Mouse (Mus musculus) CH12.LX (cell line): Measurements from ENCODE around the gene Gm20388.

ENCODE experiments used
- BHLHE40 ChIP-seq: IDR thresholded peaks from 2 replicates; pipeline ENCODE4 v1.6.1; 2011; ENCODE audit warnings: mild to moderate bottlenecking, low read depth, low read length, improper control_type of control experiment
- CHD1 ChIP-seq: IDR thresholded peaks from 2 replicates; pipeline ENCODE4 v1.6.1; 2012; ENCODE audit warnings: low read depth, low read length, improper control_type of control experiment, inconsistent platforms
- CTCF ChIP-seq, 2 experiments: IDR thresholded peaks in 1 of 2; conservative IDR thresholded peaks in 1 of 2; 2 replicates each; pipeline ENCODE4 v1.5.1; 2011 to 2012; ENCODE audit warnings: low read depth in 2 of 2, low read length in 2 of 2, improper control_type of control experiment in 1 of 2, inconsistent platforms in 1 of 2, mild to moderate bottlenecking in 1 of 2, moderate library complexity in 1 of 2
- EP300 ChIP-seq: IDR thresholded peaks from 2 replicates; pipeline ENCODE4 v1.6.1; 2011; ENCODE audit warnings: low read length, improper control_type of control experiment
- MAFK ChIP-seq: IDR thresholded peaks from 2 replicates; pipeline ENCODE4 v1.6.1; 2011; ENCODE audit warnings: low read length, improper control_type of control experiment; ENCODE audit not compliant: insufficient replicate concordance
- NELFE ChIP-seq: IDR thresholded peaks from 2 replicates; pipeline ENCODE4 v1.6.1; 2011; ENCODE audit warnings: low read depth, low read length, improper control_type of control experiment
- POLR2A ChIP-seq: IDR thresholded peaks from 2 replicates; pipeline ENCODE4 v1.6.1; 2011; ENCODE audit warnings: low read depth, mild to moderate bottlenecking, improper control_type of control experiment, low read length
- RCOR1 ChIP-seq: conservative IDR thresholded peaks from 2 replicates; pipeline ENCODE4 v1.6.1; 2012; ENCODE audit warnings: low read depth, mild to moderate bottlenecking, inconsistent platforms, low read length, improper control_type of control experiment
- SIN3A ChIP-seq: IDR thresholded peaks from 2 replicates; pipeline ENCODE4 v1.6.1; 2012; ENCODE audit warnings: low read length, improper control_type of control experiment, inconsistent platforms
- USF1 ChIP-seq: IDR thresholded peaks from 2 replicates; pipeline ENCODE4 v1.6.1; 2014; ENCODE audit warnings: low read depth, mild to moderate bottlenecking, inconsistent platforms, low read length, improper control_type of control experiment

GRCm38 (mm10) chr8:123953686-123954085, 4043.0 kb downstream of the Gm20388 start:
- TF ChIP-seq CTCF (conservative IDR thresholded peaks at IDR 0.05 in 1 of 2, IDR thresholded peaks at IDR 0.05 in 1 of 2; ENCODE audit: low read depth in 2 of 2, low read length in 2 of 2), result no peak
- TF ChIP-seq BHLHE40, result no peak
- no peak for TF ChIP-seq EP300
- no peak for TF ChIP-seq RCOR1
- TF ChIP-seq MAFK, result no peak
- no peak for TF ChIP-seq POLR2A
- no peak for TF ChIP-seq USF1
- no peak for TF ChIP-seq SIN3A
- no peak for TF ChIP-seq NELFE
- TF ChIP-seq CHD1, result no peak
